Mouse (Mus musculus) gastrocnemius, postnatal 10 days (tissue): Measurements from ENCODE around the gene Vwa8. TPM values are rescaled to one million over a fixed set of nuclear protein-coding genes. Genes with fewer than 3 reads are reported as not detected.
A peak's percentile ranks its signal among the peaks of the same experiment; 100 is the strongest.

Experiments used
- DNase-seq: peaks from one replicate; pipeline ENCODE4 v3.0.0; 2021; ENCODE audit warnings: mixed read lengths
- total RNA-seq, 2 experiments: library from RNA; stranded (reverse); gene quantifications; 2 replicates each; pipeline ENCODE4 v1.2.3; 2021

Vwa8 gene
- total RNA-seq, 2 experiments from 2014 or later: 54.2 to 61.2 TPM

DNA sequence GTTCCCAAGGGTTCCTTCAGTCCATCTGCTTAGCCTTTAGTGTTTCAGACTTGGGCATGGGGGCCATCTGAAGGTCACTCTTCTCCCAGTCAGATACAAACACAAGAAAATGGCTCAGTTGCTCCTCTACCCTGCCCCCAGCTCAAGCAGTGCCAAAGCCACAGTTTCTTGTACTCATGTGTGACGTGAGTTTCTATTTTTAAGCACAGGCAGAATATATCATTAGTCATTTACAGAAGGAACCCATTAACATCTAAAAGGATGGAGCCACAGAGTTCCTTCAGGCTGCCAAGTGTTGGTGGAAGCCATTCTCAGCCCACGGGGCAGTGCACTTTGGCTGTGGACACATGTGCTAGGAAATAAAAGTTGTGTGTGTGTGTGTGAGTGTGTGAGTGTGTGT is 240.6 kb downstream of the Vwa8 start:
- no peak for DNase-seq

- no peak for DNase-seq
Measured at GRCm38 (mm10) chr14:79097181-79097580, 248.3 kb downstream of the Vwa8 start.

DNA sequence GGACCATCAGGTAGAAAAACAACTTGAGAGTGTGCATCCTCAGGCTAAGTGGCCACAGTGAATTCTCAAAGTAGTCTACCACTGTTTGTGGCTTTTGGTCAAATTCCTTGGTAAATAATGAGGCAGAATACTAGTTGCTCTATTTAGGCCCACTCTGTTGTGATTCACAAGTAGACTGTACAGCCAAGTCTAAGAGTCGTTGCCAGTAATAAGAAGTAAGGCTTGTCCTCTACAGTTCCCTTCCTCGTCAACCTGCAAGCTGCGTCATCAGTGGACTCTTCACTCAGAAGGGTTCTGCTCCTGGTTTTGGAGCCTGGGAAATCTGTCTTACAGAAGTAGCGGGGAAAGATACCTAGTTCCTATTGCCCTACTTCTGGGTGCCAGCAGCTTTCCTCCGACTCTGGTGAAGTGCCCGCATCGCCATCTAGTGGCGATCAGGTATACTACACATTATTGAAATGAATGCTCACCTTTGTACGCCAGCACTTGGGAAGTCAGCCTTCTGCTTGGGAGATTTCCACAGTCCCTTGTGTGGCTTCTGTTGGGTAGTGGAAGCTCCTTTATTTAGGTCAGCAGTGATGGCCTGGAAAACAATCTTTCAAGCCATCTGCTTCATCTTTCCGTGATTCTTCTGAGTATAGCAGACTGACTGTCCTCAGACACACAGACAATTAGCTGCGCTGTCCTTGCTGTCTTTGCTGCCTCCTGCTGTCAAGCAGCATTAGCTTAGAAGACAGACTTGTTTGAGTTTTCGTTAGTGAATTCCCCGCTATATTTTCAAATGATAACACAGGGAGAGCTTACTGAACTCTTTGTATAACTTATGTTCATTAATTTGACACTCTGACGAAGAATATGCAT is 258.0 kb downstream of the Vwa8 start:
- peak; percentile 72 for DNase-seq

DNA sequence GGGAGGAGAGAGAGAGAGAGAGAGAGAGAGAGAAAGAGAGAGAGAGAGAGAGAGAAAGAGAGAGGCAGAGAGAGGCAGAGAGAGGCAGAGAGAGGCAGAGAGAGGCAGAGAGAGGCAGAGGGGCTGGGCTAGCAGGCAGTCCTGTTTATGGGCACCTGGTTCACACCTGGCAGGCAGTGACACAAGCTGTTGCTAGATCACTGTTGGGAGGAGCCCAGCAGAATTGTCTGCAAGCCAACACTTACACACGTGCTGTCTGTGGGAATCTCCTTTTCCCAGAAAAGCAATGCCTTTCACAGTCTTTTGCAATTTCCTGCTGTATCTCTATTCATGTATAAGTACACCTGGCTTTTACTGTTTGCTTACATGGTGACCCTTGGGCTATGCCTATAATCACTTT is 260.5 kb downstream of the Vwa8 start:
- no peak for DNase-seq

DNA sequence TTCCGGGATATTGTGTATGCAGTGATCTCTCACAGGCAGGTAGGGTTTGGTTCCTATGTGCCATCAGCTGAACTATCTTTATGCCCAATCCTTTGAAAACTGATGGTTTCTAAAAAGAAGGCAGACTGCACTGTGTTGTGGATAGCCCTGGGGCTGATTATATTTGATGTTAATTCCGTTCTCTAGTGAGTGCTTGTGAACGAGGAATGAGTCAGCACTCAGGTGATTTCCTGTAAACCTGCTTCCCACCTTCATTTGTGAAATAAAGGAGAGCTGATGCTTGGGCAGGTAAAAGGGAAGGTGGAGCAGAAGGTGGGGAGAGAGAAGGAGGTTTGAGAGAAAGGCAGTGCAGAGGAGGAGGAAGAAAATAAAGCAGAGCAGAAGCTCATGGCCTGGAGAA is 261.2 kb downstream of the Vwa8 start:
- no peak for DNase-seq

DNA sequence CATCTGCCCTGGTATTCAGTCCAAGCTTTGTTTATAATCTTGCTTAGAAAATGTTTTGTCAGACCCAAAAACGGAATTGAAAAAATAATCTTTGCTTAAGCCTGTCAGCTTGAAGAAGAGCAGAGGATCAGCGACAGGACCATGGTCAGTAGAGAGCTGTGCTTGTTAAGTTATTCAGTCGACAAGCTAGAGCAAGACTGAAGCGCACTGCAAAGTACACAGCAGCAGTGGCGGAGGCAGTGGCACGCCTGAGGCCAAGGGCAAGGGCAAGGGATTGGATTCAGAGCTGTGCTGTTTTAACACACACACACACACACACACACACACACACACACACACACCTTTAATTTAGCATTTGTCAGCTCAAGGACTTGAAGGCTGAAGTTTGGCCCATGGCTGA is 263.2 kb downstream of the Vwa8 start:
- DNase-seq: no peak

DNA sequence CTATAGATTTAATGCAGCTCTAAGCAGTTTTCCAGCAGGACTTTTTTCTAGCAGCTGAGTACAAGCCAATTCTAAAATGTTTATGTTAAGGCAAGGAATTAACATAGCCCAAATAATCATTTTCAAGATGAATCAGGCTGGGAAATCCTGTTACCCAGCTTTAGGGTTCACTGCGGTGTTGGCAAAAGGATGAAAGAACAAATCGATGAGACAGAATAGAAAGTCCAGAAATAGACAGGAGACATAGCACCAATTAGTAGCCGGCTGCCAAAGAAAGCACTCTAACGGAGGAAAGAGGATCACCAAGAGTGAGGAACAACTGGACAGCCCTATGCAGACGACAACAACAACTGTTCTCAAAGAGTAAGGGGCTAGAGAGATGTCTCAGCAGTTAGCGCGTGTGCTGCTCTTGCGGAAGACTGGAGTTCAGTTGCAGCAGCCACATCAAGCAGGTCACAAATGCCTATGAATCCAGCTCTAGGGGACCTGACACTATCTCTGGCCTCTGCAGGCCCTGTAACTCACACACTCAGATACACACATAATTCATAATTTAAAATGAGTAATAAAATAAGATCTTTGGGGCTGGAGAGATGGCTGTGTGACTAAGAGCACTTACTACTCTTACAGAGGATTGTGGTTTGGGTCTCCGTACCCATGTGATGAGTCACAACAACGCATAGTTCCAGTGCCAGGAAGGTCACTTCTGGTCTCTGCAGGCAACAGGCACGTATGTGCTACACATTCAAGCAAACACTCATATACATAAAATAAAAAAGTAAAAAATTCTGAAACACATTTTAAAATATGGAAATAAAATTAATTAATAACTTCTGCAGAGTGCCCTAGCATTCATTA is 265.9 kb downstream of the Vwa8 start:
- no peak for DNase-seq

- no peak for DNase-seq
Measured at GRCm38 (mm10) chr14:79118457-79118856, 269.6 kb downstream of the Vwa8 start.

DNA sequence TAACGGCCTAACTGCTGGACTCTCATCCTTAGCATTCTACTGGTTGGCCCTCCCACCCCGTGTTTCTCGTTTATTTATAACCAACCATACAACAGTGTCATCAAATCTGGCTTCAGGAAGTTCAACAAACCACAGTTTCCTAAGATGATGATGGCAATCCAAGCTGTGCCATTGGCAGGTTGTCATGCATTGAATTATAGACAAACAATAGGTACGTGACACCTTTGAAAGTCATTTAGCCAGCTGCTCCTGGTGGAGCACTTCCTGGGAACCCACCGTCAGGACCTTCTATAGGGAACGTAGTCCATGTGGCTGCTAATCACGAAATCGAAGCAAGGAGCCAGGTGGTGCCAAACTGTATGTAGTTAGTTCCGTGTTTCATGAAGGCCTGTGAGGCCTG is 270.5 kb downstream of the Vwa8 start:
- no peak for DNase-seq

- no peak for DNase-seq
Measured at GRCm38 (mm10) chr14:79120681-79121080, 271.8 kb downstream of the Vwa8 start.

DNA sequence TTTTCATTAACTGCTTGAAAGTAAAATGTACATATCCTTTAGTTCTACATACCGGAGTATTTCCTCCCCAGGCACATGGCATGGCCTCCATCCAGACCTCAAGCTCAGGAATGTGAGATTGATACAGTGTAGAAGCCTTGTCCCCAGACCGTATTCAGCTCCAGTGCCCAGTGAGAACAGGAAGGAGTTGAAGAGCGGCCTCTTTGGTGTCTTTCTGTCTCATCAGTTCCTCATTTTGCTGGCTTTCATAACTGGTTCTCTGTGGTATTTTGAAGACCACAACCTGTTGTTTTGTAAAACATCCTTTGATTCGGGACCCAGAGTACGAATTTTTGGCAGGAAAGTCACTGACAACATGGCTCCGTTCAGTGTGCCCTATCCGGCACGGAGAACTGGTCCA is 274.6 kb downstream of the Vwa8 start:
- DNase-seq: no peak

- peak; percentile 34 for DNase-seq
Measured at GRCm38 (mm10) chr14:79124643-79125042, 275.8 kb downstream of the Vwa8 start.

DNA sequence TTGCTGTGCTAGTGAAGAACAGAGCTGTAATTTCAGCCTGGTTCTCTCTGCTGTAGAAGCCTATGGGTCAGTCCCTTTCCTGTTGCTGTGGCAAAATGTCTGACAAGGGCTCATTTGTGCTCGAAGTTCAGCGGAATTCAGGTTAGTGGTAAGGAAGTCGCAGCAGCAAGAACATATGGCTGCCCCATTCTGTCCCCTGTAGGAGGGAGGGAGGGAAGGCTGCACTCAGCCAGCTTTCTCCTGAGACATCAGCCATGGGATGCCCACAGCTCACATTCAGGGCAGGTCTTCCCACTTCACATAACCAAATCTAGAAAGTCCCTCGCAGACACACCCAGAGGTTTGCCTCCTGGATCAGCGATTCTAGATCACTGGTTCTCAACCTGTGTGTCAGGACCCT is 277.3 kb downstream of the Vwa8 start:
- no peak for DNase-seq

GRCm38 (mm10) chr14:79134891-79135334 is 286.1 kb downstream of the Vwa8 start:
- DNase-seq: no peak

- DNase-seq: no peak
Measured at GRCm38 (mm10) chr14:79135441-79135840, 286.6 kb downstream of the Vwa8 start.

- DNase-seq: no peak
Measured at GRCm38 (mm10) chr14:79136585-79136984, 287.7 kb downstream of the Vwa8 start.

- no peak for DNase-seq
Measured at GRCm38 (mm10) chr14:79137100-79137499, 288.2 kb downstream of the Vwa8 start.

DNA sequence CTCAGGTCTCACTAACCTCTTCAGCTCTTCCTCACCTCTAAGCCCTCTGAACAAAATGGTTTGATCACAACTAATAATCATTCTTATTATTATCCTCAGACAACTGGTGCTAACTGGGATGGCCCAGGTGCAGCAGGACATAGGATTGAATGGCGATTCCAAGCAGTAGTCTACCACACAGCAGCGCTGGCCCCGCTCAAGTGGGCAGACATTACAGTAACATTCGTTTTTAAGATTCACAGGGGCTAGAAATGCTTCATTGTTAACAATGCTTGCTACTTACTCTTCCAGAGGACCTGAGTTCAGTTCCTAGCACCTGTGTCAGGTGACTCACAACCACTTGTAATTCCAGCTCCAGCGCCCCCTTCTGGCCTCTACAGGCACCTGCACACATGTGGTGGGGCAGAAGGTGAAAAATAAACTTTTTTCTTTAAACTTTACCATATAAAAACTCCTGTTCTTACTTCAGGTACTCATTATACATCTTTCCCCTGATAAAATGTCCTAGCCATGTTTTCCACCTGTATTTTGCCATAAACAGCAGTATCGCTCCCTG is 290.3 kb downstream of the Vwa8 start:
- DNase-seq: no peak

DNA sequence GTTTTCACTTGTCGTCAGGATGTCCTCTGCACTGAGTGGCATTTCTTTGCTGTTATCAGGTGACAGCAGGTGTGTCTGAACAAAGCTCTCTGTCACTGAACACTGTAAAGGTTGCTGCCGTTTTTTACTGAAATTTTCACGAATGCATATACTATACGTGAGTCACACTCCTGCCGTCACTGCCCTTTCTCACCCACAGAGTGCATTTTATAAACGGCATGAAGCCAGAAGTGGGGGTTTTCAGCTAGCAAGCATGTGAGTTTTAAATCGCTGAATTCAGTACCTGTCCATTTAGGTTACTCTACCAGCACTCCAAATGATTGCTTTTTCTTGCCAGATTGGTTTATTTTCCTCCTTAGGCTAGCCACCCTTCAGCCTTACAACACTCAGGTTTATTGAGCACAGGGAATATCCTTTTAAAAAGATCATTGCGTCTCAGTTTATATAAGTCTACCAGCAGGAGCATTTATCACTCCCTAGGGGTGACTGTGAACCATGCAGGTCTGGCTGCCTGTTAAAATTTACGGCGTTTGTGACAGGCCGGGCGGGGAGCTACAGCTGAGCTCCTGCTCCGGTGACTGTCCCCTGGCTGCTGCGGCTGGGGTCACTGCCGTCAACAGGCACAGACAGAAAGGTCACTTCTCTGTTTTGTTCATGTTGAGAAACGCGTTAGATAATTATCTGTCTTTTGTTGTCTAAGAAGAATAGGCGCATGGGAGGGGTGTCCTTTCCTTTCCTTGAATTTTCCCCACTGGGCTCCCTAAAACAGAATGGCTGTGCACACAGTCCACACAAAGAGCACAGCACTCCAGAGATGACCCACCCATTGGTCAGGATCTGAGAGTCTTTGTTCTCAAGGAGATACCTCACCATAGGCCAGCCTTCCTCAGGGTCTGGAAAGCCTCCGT is 291.3 kb downstream of the Vwa8 start:
- DNase-seq: no peak

GRCm38 (mm10) chr14:79140826-79141219 is 292.0 kb downstream of the Vwa8 start:
- no peak for DNase-seq

GRCm38 (mm10) chr14:79142342-79142741 is 293.5 kb downstream of the Vwa8 start:
- DNase-seq: no peak

GRCm38 (mm10) chr14:79143696-79144095 is 294.8 kb downstream of the Vwa8 start:
- no peak for DNase-seq
